Mouse (Mus musculus): Measurements from ENCODE around the gene Hrasls5.

DNA sequence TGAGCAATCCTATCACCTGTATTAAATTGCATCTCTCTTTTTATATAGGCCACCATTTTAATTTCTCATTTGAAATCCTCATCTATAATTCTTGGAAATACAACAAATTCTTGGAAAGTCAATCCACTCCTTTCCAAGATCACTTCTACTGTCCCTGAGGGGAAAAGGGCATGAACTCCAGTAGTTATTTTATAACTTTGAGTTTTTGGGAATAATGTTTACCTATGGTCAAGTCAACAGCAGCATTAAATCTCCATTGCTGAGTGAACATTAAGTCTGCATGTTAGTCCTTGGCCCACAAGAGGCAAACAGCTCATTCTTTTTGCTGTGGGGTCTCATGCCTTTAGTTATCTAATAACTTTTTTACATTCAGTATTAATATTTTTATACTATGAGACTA, 20.7 kb downstream of the Hrasls5 start:
- no peak for TF ChIP-seq POLR2A (IDR thresholded peaks at IDR 0.05; ENCODE audit: extremely low read depth, insufficient read depth, low read length)
- no peak for TF ChIP-seq CTCF (IDR thresholded peaks at IDR 0.05; ENCODE audit: low read depth, low read length)

Data from liver, adult 2 months (tissue).